Mouse (Mus musculus): ENCODE data around the gene Agfg2.
"Not testable (repeated sequence)": the region's sequence is repeated elsewhere in the genome, so short reads cannot be mapped to it uniquely, and the experiment has no call there.

Gene Agfg2

DNA sequence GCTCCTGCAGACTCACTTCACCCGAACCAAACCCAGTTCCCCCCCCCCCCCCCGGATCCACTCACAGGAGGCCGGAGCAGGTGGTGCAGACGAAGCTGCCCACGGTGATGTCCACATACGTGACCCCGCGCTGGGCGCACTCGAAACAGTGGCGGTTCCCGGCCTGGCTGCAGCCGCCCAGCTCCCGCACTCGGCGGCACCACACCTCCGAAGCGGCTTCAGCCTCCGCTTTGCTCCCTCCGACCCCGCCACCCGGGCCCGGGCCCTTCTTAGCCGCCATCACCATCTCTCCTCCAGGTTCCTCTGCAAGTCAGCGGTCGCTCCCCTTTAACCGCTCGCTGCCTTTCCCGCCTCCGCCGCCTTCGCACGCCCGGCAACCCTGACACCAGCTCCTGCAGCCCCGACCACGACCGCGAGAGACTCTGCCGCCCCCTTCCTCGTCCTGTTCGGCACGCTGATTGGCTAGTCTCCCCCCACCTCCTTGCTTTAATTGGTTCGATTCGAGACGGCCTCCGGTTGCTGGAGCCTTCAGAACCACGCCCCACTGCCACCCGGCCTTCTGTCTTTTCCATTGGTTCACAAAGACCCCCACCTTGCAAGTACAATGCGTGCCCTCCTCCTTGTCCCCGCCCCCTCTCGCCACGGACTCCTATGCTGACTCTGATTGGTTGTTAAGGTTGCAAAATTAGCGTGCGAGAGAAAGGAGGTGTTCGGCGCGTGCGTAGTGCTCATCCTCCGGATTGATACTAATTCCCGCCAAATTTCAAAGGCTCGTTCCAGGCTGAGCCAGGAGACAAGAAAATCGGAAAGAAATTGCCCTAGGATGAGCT is at the start of gene Agfg2:
Gene Agfg2, minus strand, starts transcription at position 433 of the 830 bp plus-strand sequence.
- DNase-seq, result peak; percentile 98

DNA sequence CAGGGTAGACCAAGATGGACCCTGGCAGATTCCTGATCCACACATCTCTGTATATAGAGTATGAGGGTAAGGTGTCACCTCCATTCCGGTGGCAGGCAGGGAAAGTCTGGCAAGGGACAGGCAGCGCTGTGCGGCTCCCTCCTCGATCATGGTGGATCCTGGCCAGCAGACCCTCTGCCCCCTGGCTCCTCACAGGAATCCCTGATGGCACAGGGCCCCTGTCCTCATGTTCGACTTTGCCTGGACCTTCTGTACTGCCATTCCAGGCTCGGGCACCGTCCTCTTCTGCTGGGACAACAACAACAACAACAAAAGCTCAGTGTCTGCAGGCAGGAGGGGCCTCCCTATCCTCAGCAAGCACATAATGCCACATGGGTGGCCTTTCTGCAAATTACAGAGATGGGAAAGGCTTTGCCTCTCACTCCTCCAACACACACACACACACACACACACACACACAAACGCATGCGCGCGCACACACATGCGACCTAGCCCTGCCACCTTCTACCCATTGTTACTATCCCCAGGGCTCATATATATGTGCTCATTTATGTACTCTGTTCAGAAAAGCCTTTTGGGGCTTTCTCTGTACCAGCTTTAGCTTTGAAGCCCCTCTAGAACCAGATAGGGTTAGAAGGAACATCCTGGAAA is 49.2 kb upstream of the Agfg2 start:
- peak; percentile 28 for DNase-seq

DNA sequence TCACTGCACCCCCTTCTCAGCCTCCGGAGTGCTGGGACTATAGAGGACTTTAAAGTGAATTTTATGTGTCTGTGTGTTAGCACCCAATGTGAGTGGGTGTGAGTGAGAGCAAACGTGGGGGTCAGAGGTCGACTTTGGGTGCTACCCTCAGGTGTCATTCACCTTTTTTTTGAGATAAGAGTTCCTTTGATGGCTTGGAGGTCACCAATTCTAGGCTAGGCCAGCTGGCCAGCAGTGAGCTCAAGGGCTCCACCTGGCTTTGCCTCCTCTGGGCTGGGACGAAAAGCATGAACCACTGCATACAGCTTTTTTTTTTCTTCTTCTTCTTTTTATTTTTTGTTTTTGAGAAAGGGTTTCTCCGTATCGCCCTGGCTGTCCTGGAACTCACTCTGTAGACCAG is 42.2 kb upstream of the Agfg2 start:
- no peak for DNase-seq

DNA sequence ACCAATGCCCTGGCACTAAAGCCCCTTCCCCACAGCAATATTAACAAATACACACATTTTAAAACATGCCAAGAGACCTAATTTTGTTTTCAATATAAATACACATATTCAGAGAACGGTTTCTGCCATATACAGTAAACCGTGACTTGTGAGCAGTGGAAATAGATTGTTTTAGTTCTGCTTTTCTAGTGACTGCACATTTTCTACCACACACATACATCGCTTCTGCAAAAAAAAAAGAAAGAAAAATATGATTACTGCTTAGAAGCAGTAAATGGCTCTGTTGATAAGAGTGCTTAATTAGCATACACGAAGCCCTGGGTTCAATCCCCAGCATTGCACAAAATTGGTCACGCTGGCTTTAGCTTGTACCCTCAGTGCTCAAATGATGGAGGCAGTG is 39.3 kb upstream of the Agfg2 start:
- DNase-seq, result no peak

DNA sequence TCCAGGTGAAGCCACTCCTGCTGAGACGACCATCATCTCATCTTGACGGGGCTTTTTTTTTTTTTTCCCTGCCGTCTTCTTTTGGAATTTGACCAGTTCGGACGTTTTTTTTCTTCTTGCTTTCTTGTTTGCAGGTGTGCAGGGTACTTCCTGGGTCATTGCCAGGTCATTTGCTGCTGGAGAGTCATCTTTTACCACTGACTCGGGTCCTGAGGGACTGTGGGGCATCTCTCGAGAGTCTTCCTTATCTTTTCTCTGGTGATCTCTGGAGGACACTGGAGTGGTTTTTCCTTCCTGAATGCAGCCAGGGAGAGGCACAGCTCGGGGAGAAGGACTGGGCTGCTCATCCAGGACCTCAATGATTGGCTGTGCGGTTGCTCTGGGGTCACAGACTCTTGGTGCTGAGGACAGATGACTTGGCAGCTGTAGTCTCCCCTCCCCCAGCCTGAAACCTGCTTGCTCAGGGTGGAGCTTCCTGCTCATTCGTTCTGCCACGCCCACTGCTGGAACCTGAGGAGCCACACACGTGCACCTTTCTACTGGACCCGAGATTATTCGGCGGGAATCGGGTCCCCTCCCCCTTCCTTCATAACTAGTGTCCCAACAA is 36.1 kb upstream of the Agfg2 start:
- DNase-seq, result not testable (repeated sequence)

DNA sequence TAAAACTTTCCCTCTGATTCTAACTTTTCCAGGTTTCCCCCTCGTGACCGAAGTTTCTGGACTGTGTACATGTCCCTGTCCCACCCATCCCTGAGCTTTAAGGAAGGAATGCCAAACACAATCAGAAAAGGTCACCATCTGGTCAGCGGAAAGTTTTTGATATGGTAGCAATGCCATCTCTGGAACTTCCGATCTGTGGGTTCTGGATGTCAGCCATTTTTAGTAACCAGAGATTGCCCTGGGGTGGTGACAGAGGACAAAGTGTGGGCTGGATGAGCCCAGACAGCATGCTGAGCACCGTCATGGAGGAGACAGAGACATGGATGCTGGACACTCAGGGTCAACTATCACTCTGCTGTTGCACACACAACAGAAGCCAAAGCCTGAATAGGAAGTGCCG is 34.6 kb upstream of the Agfg2 start:
- DNase-seq, result no peak

DNA sequence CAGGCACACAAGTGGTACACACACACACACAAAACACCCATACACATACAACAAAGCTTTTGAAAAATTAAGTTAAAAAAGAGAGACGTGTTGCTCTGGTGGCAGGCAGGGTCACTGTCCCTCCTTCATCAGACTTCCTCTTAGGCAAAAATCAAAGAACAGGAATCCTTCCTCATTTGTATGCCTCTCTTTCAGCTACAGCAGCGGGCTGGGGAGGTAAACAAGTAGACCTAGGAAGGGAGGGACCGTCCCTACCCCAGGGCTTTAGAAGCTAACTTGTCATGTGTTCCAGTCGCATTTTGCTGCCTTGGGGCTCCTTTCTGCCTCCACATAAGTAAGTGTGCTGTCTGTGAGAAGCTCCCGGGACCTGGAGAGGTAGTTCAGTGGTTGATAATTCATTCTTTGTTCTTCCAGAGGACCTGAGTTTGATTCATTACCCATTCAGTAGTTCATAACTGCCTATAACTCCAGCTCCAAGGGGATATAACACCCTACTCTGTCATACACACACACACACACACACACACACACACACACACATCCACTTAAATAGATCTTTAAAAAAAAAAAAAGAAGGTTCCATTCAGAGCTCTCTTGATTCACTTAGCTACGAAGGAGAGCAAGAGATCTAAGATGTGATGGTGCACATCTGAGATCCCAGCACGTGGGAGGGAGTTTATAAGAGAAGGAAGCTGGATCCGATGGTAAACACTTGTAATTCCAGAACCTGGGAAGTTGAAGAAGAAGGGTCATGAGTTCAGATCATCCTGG is 33.7 kb upstream of the Agfg2 start:
- DNase-seq, result no peak

DNA sequence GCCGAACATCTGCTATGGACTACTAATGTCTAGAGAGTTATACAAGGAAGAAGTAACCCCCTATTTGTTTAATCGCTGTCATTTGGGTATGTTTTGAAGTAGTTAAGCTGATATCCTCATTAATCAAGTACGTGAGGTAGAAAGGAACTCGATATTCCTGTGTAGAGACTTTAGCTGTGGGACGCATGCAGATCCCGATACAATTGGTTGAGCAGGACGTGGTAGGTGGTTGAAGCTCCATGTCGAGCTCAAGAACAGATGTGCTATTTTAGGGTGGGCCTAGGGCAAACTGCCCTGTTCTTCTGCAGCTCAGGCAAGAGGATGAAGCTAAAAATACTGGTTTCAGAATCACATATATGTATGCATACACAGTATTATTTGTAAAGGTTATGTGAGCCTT is 31.2 kb upstream of the Agfg2 start:
- no peak for DNase-seq

DNA sequence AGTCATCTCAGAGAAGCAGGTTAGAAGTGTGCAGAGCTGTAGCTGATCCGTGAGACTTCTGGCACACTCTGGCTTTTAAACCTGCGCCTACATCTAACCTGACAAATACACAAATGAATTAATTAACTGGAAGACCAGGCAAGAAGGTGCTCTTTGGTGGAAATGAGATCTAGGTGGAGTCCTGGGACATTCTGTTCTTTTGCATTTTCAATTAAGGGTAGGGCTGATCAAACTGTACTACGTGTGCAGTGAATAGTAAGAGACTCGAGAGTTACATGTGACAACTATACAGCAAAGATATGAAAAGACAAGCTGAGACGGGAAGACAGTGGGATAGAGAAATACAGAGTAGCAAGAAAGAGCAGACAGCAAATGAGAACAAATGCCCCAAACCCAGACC is 28.9 kb upstream of the Agfg2 start:
- DNase-seq, result no peak

DNA sequence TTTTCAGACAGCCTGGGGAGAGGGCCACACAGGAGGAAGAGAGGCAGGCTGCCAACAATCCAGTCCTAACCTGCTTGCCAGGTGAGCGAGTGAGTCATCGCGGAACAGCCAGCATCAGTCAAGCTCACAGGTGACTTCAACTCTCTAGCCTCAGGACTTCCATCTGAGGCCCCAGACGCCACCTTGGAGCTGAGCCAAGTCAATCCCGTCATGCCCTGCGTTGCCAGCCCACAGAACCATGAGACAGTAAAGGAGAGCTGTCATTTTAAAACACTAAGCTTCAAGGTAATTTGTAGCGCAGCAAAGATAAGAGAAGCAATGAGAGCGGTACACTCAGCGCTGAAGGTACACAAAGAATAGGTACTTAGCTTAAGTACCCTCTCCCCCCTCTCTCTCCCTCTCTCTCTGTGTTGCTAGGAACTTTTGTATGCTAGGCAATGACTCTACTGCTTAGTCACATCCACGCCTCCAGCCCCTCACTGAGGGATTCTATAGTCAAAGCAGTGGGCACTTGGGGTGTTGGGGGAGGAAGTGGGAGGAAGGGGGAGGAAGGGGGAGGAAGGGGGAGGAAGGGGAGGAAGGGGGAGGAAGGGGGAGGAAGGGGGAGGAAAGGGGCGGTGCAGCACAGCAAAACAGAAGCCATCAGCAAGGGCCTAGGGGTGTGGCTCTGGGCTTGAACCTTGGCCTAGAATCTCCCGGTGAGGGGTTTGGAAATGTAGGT is 22.5 kb upstream of the Agfg2 start:
- DNase-seq, result no peak

DNA sequence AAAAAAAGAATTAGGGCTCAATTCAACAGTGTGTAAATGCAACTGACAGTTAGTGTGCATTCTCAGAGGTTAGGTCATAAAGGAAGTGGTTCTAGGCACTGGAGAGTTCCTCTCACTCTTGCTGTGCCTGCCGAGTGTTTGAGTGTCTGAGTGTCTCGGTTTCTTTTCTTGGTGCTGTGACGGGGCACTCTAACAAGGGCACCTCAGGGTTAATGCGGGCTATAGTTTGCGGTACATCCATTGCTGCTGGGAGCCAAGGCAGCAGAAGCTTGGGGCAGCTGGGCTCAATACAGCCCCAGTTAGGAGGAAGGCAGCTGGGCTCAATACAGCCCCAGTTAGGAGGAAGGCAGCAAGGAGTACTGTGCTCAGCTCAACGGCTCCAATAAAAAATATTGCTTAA is 20.7 kb upstream of the Agfg2 start:
- no peak for DNase-seq

DNA sequence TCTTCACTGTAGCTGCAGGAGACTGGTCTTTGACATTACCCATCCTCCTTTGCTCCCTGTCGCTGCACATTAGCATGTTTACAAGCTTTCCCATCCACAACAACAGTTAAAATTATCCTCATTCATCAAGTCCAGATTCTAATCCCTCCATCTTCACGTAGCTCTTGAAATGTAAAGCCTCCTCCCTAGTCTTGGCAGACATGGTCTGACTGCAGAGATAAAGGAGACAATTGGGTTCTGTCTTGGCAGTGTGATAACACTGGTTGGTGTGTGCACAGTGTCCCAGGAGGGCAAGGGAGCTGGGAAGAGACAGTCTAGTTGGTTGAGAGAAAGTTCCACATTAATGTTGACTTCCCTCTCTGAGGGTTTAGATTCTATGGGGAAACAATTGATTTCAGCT is 15.3 kb upstream of the Agfg2 start:
- no peak for DNase-seq

DNA sequence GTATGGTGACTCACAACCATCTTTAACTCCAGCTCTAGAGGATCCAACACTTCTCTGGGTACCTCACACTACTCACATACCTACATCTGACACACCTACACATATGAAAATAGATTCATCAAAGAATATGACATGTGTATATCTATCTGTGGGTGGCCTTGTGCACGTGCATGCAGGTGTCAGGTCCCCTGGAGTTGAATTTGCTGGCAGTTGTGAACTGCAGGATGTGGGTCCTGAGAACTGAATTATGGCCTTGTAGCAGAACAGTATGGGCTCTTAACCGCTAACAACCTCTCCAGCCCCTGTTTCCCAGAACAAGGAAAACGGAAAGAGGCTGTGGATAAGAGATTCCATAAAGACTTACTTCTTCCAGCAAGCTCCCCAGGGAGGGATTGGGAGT is 14.6 kb upstream of the Agfg2 start:
- no peak for DNase-seq

DNA sequence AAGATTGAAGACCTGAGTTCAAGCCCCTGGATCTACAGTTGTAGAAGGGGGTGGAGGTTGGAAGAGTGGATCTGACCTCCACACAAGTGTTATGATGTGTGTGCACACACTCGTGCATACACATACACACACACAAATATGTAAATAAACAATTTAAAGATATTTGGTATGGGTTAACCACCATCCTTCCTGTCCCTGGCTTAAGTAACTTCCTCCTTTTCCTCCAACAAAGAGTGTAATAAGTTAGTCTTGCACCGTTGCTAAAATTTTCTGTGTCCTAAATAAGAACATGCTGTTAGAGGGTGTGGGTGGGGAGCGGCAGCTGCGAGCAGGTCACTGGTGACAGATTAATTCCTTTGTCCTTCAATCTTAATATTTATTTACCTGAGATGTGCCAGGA is 11.4 kb upstream of the Agfg2 start:
- DNase-seq, result no peak

DNA sequence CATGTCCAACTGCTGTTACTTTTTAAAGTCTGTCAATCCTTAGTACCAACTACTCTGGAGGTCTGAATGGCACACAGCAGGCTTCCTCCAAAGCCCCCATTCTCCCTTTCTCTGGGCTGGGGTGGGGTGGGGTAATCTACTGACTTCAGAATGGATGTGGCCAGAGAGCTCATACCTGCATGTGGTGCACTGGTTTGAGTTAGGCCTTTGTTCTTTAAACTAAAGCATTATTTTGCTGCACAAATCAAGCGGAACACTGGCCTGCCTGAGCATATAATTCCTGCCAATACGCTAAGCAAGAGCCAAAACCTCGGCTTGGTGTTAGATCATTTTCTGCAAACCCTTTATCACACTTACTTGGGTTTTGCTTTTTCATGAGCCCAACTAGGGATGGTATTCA is 10.3 kb upstream of the Agfg2 start:
- DNase-seq, result no peak

DNA sequence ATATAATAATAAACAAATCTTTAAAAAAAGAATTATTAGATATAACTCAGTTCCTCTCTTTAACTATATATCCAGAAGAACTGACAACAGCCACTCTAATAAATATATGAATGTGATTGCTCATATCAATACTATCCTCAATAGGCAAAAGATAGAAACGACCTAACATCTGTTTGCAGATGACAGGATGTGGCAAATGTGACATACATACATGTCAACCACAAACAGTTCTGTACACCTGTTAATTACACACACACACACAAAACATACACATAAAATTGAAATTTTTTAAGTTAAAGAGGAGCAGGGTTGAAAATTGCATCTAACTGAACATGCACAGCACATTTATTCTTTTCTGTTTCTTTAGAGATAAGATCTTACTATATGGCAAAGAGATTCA is 7.4 kb upstream of the Agfg2 start:
- no peak for DNase-seq

DNA sequence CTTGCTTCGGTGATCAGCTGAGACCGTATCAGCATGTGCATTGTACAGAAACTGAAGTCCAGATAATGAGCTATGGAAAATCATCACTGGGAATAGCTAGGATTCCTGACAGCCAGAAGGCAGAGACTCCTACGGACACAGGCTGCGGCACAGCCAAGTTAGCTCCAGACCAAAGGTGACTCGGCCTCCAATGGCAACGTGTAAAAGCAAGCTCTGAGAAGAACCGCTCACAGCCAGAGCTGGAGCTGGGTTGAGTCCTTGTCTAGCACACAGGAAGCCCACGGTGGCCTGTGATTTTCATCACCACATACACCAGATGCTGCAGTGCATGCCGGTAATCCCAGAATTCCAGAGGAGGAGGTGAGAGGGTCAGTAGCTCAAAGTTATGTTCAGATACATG is 6.0 kb upstream of the Agfg2 start:
- no peak for DNase-seq

DNA sequence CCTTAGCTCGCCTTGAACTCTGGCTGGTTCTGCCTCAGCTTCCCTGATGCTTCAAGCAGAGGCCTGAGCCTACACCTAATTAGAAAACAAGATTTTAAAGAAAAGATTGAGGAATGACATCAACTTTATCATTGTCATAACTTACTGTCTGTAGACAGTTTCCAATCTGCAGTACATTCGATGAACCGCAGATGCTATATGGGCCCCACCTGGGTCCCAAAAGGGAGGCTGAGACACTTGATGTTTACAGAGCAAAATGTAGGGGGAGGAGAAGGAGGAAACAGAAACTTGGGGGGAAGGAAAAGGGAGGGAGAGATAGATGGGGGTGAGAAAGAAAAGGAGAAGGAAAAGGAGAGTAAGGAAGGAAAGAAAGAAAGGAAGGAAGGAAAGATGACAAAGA is 5.4 kb upstream of the Agfg2 start:
- no peak for DNase-seq

DNA sequence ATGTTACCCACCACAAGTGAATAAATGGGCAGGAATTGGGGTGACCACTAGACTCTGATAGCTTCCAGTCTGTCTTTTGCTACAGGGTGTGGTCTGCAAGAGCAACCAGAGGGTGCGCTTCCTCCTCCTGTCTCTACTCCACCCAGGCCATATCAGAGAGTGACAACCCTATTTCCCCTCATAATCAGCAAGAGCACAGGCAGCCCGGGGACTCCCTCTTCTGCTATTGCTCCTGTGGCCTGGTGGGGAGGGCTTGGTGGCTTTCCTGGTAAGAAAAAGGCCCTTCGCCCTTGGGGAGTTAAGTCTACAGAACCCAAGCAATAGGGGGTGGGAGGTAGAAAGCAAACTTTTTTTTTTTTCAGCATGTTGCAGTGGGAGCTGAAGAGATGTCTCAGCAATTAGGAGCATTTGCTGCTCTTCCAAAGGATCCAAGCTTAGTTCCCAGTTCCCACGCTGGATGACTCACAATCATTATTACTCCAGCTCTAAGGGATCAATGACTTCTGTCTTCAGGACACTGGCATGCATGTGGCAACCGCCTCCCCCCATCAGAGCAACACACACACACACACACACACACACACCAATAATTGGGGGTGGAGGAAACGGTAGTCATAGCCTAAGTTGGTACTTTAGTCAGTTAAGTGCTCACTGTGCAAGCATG is 1.7 kb upstream of the Agfg2 start:
- DNase-seq, result no peak

DNA sequence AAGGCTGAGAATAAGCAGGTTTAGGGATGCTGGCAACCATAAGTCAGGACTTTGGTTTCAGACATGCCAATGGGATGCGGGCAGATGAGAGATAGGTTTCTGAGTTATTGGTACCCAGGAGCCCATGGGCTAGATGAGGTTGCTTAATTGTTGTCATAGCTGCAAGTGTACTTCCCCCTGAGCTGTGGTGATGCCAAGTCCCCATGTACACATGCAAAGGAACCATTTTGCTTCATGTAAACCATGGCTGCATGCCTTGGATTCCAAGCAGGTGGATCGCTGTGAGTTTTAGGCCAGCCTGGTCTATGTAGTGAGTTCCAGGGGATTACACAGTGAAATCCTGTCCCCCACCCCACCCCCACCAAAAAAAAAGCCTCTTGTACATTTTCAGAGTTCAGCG is 1.1 kb upstream of the Agfg2 start:
- DNase-seq, result no peak

DNA sequence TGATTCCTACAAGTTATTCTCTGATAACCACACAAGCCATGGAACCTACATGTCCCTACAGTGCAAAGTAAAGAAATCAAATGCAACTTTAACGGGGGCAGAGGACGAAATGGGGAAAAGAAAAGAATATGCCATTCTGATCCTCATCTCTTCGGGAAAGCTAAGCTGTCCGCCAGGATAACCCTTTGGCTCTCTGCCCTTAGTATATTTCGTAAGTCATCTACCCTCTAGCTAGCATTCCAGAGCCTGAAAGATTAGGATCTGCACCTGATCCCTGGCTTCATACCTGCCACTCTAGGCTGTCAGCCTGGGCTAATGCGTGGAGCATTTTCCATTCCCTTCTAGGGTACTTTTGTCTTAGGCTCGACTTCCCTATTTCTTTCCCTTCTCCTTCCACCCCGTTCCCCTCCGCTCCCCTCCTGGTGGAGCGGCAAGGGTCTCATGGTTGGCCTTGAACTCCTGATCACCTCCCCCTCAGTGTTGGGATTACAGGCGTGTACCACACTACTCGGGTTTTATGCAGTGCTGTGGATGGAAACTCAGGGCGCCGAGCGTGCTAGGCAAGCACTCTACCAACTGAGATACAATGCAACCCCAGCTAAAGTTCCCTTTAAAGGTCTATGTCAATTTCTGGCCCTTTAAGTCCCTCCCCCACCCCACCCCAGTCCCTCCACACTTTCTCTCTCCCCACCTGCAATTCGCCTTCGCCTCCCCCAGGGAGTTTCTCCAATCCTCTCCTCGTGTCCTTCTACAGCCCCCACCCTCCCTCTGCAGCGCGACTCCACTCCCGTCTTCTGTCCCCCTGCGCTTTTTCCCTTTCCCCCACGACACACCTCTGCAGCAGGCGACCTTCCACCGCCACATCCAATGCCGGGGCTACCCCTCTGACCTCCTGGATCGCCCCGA is 885 bp downstream of the Agfg2 start:
- DNase-seq, result peak; percentile 29
